Comparison of ENCODE assay signal across 14 mouse cellular contexts in genomic region chr13:44415971-44416370, GRCm38 (mm10).
DNase-seq lines count a peak whose midpoint lies in the region; ATAC-seq and TF ChIP-seq lines count a peak whose summit lies in the region.
"Had no signal": no experiment of that assay in that cellular context is flagged by ENCODE, and none has a peak within 500 bp of the region (broad histone marks: within the 10 kb centered on the region; RNA-seq: fewer than 3 reads in every experiment).

No protein-coding gene starts in this region.

- H3K27ac ChIP-seq in liver, adult 2 months (replicated peaks; ENCODE audit: insufficient read depth, low read depth, low read length) = no peak overlapping the region
- no peak overlapping the region for H3K27ac ChIP-seq in liver, embryonic 11.5 days (ENCODE audit: low read depth, low read length)
- H3K27ac ChIP-seq in brown adipose tissue, adult 24 weeks (replicated peaks; ENCODE audit: low read depth, low read length) = peak overlapping the region; percentile 94
- H3K27ac ChIP-seq in hindbrain, embryonic 12.5 days = no peak overlapping the region
- H3K27ac ChIP-seq: intestine, embryonic 15.5 days; midbrain, embryonic 13.5 days; neural tube, embryonic 13.5 days had no signal

- TF ChIP-seq POLR2A in liver, adult 2 months (IDR thresholded peaks at IDR 0.05; ENCODE audit: extremely low read depth, insufficient read depth, low read length) = no peak

- no peak for TF ChIP-seq CTCF in liver, adult 2 months (IDR thresholded peaks at IDR 0.05; ENCODE audit: low read depth, low read length)

- H3K79me2 ChIP-seq in liver, adult 2 months (ENCODE audit: control insufficient read depth, insufficient read depth, low read length) = no peaks in the 10 kb centered on the region

- 49% methylated on average over 7 of the region's 7 CpGs for WGBS in liver, adult 2 months
- 68% methylated on average over 7 of the region's 7 CpGs for WGBS in liver, embryonic 11.5 days
- WGBS in hindbrain, embryonic 12.5 days = 76% methylated on average over 7 of the region's 7 CpGs

- H3K9me3 ChIP-seq in liver, embryonic 11.5 days (ENCODE audit: control insufficient read depth, low read length) = no peaks in the 10 kb centered on the region
- H3K9me3 ChIP-seq in hindbrain, embryonic 12.5 days (replicated peaks) = no peaks in the 10 kb centered on the region
- H3K9me3 ChIP-seq: intestine, embryonic 15.5 days; neural tube, embryonic 13.5 days had no signal

- H3K4me2 ChIP-seq in liver, embryonic 11.5 days = no peak overlapping the region
- H3K4me2 ChIP-seq in hindbrain, embryonic 12.5 days (replicated peaks) = no peak overlapping the region
- H3K4me2 ChIP-seq: intestine, embryonic 15.5 days; midbrain, embryonic 13.5 days; neural tube, embryonic 13.5 days had no signal

- H3K4me1 ChIP-seq in liver, adult 2 months (ENCODE audit: control insufficient read depth, insufficient read depth, low read length) = peaks cover 5% of the 10 kb centered on the region
- peaks cover 5% of the 10 kb centered on the region for H3K4me1 ChIP-seq in liver, embryonic 11.5 days (replicated peaks; ENCODE audit: control insufficient read depth, insufficient read depth, low read length)
- H3K4me1 ChIP-seq in brown adipose tissue, adult 24 weeks (ENCODE audit: control insufficient read depth, insufficient read depth, insufficient read length, low read length) = peaks cover 29% of the 10 kb centered on the region
- H3K4me1 ChIP-seq in hindbrain, embryonic 12.5 days = peaks cover 20% of the 10 kb centered on the region

- H3K4me3 ChIP-seq in liver, adult 2 months (ENCODE audit: insufficient read depth, low read depth, low read length) = no peak overlapping the region
- H3K4me3 ChIP-seq in liver, embryonic 11.5 days (ENCODE audit: low read depth, low read length) = no peak overlapping the region
- no peak overlapping the region for H3K4me3 ChIP-seq in brown adipose tissue, adult 24 weeks (ENCODE audit: insufficient read depth, low read depth, low read length)
- H3K4me3 ChIP-seq in hindbrain, embryonic 12.5 days = no peak overlapping the region
- H3K4me3 ChIP-seq: intestine, embryonic 15.5 days; midbrain, embryonic 13.5 days; neural tube, embryonic 13.5 days had no signal

- H3K27me3 ChIP-seq in liver, adult 2 months (ENCODE audit: control insufficient read depth, insufficient read depth, low read length) = no peaks in the 10 kb centered on the region
- H3K27me3 ChIP-seq in liver, embryonic 11.5 days (replicated peaks; ENCODE audit: control insufficient read depth, insufficient read depth, low read length) = no peaks in the 10 kb centered on the region
- H3K27me3 ChIP-seq in hindbrain, embryonic 12.5 days = no peaks in the 10 kb centered on the region; the same call in 1 of the 2 replicates
- H3K27me3 ChIP-seq: intestine, embryonic 15.5 days; midbrain, embryonic 13.5 days had no signal

- no peak overlapping the region for H3K9ac ChIP-seq in liver, adult 2 months (ENCODE audit: low read depth, low read length)
- no peak overlapping the region for H3K9ac ChIP-seq in liver, embryonic 11.5 days (ENCODE audit: low read depth, low read length)
- no peak overlapping the region for H3K9ac ChIP-seq in hindbrain, embryonic 12.5 days
- H3K9ac ChIP-seq: intestine, embryonic 15.5 days; midbrain, embryonic 13.5 days; neural tube, embryonic 13.5 days had no signal

- no peak for ATAC-seq in liver, embryonic 11.5 days (replicated peaks; ENCODE audit: low FRiP score)
- ATAC-seq in hindbrain, embryonic 12.5 days (ENCODE audit: low FRiP score) = no peak
- ATAC-seq: forebrain, embryonic 14.5 days; intestine, embryonic 15.5 days; midbrain, embryonic 13.5 days had no signal

- intact Hi-C loops in heart, postnatal 25 days (cut with DNase I) = no loop called here

- H3K36me3 ChIP-seq in liver, adult 2 months (ENCODE audit: control insufficient read depth, insufficient read depth, low read length) = no peaks in the 10 kb centered on the region
- H3K36me3 ChIP-seq in liver, embryonic 11.5 days (ENCODE audit: control insufficient read depth, insufficient read depth, low read length) = no peaks in the 10 kb centered on the region
- H3K36me3 ChIP-seq in hindbrain, embryonic 12.5 days = no peaks in the 10 kb centered on the region
- H3K36me3 ChIP-seq: intestine, embryonic 15.5 days; midbrain, embryonic 13.5 days; neural tube, embryonic 13.5 days had no signal

- peak; percentile 62 for DNase-seq in liver, adult 2 months (ENCODE audit: extremely low read depth, low read depth, low spot score)
- DNase-seq in liver, embryonic 11.5 days (ENCODE audit: low spot score) = no peak
- peak; percentile 23 for DNase-seq in heart, postnatal 25 days (ENCODE audit: low spot score)
- DNase-seq in kidney, postnatal 4 days = peak; percentile 38 to 66
- no peak for DNase-seq in cerebellum, adult 11 months
- no peak for DNase-seq in testis, postnatal 14 days (ENCODE audit: low spot score)
- DNase-seq: cerebellum, adult 9-11 months; right cerebral cortex, postnatal 25 days had no signal

Comparison
In these comparisons a context has a peak if more than half of its experiments do, and no peak if none do; other contexts are left out.
1. DNase-seq: peak in liver, adult 2 months (single experiment), heart, postnatal 25 days (single experiment) and kidney, postnatal 4 days (2 of 2); none in liver, embryonic 11.5 days (single experiment), cerebellum, adult 11 months (single experiment) and testis, postnatal 14 days (single experiment).